Mouse (Mus musculus): ENCODE measurements around the gene Rps8. TPM values are rescaled to one million over a fixed set of nuclear protein-coding genes. Genes with fewer than 3 reads are reported as not detected.
A peak's percentile ranks its signal among the peaks of the same experiment; 100 is the strongest.

Rps8 gene
- polyA plus RNA-seq, 1 experiment from 2014 or later = 1,111 TPM

DNA sequence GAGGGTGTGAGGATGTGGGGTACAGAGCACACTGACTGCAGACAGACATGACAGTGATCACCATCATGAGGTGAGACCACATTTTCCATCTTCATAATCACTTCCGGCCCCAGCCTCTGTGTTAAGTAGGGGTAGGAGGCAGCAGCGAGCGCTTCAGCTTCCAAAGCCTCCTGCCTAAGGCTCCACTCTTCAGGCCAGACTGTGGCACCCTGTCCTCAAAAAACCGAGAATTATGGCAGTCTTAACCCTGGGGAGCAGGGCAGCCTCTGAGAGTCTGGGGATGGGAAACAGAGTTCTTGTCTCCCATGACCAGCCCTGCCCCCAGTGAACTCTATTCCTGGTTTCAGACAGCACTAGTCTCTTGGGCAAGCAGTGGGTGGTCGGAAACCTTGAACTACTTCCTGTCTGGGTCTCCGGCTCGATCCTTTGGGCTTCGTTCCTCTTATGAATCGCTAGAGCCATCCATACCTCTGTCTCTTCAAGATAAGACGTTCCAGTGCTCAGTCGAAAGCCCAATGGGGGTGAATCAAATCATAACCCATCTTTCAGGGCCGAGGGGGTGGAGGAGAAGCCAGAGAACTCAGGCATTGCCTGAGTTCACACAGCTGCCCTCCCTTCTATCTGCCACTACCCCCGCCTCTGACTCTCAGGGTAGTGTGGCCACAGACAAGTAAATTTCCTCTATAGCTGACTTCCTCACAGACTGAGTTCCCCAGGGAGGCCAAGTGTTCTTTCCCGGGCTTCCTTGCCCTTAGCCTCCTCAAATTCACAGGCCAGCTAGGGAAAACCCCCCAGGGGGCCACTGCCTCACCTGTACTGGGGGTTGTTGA is 31.3 kb downstream of the Rps8 start:
- DNase-seq (ENCODE audit: low spot score) (no peak), ATAC-seq (ENCODE audit: insufficient number of reproducible peaks, low FRiP score, low TSS enrichment, low read depth) (no peak)
- peaks cover 10% of the 10 kb centered on the region for H3K4me1 ChIP-seq (ENCODE audit: control insufficient read depth, insufficient read depth, low read length)
- 69% methylated on average over 14 of the region's 14 CpGs for WGBS
- H3K9ac ChIP-seq (ENCODE audit: low read length) = peak overlapping the region; percentile 52; the same call in 1 of the 2 replicates
- H3K36me3 ChIP-seq (ENCODE audit: control insufficient read depth, insufficient read depth, low read length) = no peaks in the 10 kb centered on the region
- H3K27me3 ChIP-seq (ENCODE audit: control insufficient read depth, insufficient read depth, low read length) = no peaks in the 10 kb centered on the region
- no peak overlapping the region for H3K4me3 ChIP-seq (ENCODE audit: low read depth, low read length)
- no peak overlapping the region for H3K4me2 ChIP-seq (ENCODE audit: low read depth, severe bottlenecking)
- peak overlapping the region; percentile 23; the same call in 1 of the 2 replicates for H3K27ac ChIP-seq (replicated peaks; ENCODE audit: low read depth, low read length)
- no peaks in the 10 kb centered on the region for H3K9me3 ChIP-seq (ENCODE audit: control insufficient read depth, low read length)

DNA sequence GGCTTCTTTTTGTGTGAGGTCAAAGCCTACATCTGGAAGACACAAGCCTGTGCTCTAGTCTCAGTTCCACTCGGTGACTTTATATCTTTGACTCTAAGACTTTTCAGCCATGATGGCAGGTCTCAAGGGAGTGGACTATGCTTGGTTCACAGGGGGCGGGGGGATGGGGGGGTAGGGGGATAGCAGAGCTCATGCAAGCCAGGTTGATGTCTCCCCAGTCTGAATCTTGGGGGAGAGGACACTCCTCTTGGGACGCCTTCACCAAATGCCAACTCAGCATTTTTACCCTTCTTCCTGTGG is 31.9 kb downstream of the Rps8 start:
- H3K4me2 ChIP-seq (ENCODE audit: low read depth, severe bottlenecking) = no peak overlapping the region
- no peaks in the 10 kb centered on the region for H3K36me3 ChIP-seq (ENCODE audit: control insufficient read depth, insufficient read depth, low read length)
- ATAC-seq (ENCODE audit: insufficient number of reproducible peaks, low FRiP score, low TSS enrichment, low read depth) = no peak
- H3K27ac ChIP-seq (replicated peaks; ENCODE audit: low read depth, low read length) = no peak overlapping the region
- H3K27me3 ChIP-seq (ENCODE audit: control insufficient read depth, insufficient read depth, low read length) = no peaks in the 10 kb centered on the region
- no peak overlapping the region for H3K9ac ChIP-seq (ENCODE audit: low read length)
- 79% methylated on average over 3 of the region's 3 CpGs for WGBS
- no peak for DNase-seq (ENCODE audit: low spot score)
- peaks cover 10% of the 10 kb centered on the region for H3K4me1 ChIP-seq (ENCODE audit: control insufficient read depth, insufficient read depth, low read length)
- H3K4me3 ChIP-seq (ENCODE audit: low read depth, low read length) = no peak overlapping the region
- no peaks in the 10 kb centered on the region for H3K9me3 ChIP-seq (ENCODE audit: control insufficient read depth, low read length)

DNA sequence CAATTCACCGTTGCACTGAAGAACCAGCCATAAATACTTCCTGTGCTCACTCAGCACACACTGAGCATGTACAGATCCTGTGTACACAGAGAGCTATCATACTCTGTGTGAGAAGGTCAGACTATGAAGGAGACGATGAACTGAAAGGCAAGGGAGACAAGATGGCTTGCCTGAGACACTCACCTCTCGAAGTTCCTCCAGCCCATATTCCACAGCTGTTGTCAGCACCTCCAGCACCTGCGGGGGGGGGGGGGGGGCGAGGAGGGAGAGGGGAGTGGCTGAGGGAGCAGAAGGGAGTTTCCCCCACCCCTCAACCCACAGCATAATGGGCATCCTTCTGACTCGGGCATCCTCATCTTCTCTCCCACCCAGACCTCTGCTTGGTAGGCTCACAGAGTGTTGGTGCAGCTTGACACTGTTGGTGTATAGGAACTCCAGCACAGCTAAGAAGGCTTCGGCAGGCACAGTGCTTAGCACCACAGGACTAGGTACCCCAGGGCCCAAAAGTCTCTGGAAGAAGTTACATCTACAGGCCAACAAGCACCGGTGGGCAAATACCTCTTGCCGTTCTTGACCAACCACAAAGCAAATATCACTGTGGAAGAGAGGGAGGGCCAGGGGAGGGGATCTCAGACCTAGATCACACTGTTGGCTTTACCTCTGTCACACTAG is 32.4 kb downstream of the Rps8 start:
- H3K36me3 ChIP-seq (ENCODE audit: control insufficient read depth, insufficient read depth, low read length) = no peaks in the 10 kb centered on the region
- ATAC-seq (ENCODE audit: insufficient number of reproducible peaks, low FRiP score, low TSS enrichment, low read depth) = no peak
- no peak overlapping the region for H3K4me3 ChIP-seq (ENCODE audit: low read depth, low read length)
- no peaks in the 10 kb centered on the region for H3K27me3 ChIP-seq (ENCODE audit: control insufficient read depth, insufficient read depth, low read length)
- no peaks in the 10 kb centered on the region for H3K9me3 ChIP-seq (ENCODE audit: control insufficient read depth, low read length)
- no peak overlapping the region for H3K27ac ChIP-seq (replicated peaks; ENCODE audit: low read depth, low read length)
- no peak for DNase-seq (ENCODE audit: low spot score)
- H3K9ac ChIP-seq (ENCODE audit: low read length) = no peak overlapping the region
- H3K4me1 ChIP-seq (ENCODE audit: control insufficient read depth, insufficient read depth, low read length) = peaks cover 10% of the 10 kb centered on the region
- WGBS = 89% methylated on average over 7 of the region's 9 CpGs
- no peak overlapping the region for H3K4me2 ChIP-seq (ENCODE audit: low read depth, severe bottlenecking)

DNA sequence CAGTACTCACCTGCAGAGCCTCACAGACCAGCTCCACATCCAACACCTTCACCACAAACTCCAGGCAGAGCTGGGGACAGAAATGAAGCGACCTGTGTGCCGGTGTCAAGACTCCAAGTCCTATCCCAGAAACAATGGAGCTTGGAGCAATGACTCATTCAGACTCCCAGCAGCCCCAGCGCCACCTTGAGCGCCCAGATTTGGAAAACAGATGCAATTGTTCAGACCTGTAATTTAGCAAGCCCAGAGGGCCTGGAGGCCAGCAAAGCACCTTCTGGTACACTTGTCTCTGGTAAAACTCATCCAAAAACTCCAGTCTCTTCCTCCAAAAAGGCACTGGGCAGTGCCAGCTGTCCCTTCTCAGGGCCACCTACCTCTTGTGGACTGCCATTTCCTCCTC is 33.8 kb downstream of the Rps8 start:
- DNase-seq (ENCODE audit: low spot score) (no peak), ATAC-seq (ENCODE audit: insufficient number of reproducible peaks, low FRiP score, low TSS enrichment, low read depth) (no peak)
- Histone ChIP-seq H3K36me3 (ENCODE audit: control insufficient read depth, insufficient read depth, low read length) (no peaks in the 10 kb centered on the region), H3K4me3 (ENCODE audit: low read depth, low read length) (no peak overlapping the region), H3K27ac (replicated peaks; ENCODE audit: low read depth, low read length) (no peak overlapping the region), H3K4me2 (ENCODE audit: low read depth, severe bottlenecking) (no peak overlapping the region), H3K27me3 (ENCODE audit: control insufficient read depth, insufficient read depth, low read length) (no peaks in the 10 kb centered on the region), H3K9me3 (ENCODE audit: control insufficient read depth, low read length) (no peaks in the 10 kb centered on the region), H3K9ac (ENCODE audit: low read length) (no peak overlapping the region), H3K4me1 (ENCODE audit: control insufficient read depth, insufficient read depth, low read length) (peaks cover 10% of the 10 kb centered on the region)
- WGBS = 82% methylated on average over 4 of the region's 4 CpGs

DNA sequence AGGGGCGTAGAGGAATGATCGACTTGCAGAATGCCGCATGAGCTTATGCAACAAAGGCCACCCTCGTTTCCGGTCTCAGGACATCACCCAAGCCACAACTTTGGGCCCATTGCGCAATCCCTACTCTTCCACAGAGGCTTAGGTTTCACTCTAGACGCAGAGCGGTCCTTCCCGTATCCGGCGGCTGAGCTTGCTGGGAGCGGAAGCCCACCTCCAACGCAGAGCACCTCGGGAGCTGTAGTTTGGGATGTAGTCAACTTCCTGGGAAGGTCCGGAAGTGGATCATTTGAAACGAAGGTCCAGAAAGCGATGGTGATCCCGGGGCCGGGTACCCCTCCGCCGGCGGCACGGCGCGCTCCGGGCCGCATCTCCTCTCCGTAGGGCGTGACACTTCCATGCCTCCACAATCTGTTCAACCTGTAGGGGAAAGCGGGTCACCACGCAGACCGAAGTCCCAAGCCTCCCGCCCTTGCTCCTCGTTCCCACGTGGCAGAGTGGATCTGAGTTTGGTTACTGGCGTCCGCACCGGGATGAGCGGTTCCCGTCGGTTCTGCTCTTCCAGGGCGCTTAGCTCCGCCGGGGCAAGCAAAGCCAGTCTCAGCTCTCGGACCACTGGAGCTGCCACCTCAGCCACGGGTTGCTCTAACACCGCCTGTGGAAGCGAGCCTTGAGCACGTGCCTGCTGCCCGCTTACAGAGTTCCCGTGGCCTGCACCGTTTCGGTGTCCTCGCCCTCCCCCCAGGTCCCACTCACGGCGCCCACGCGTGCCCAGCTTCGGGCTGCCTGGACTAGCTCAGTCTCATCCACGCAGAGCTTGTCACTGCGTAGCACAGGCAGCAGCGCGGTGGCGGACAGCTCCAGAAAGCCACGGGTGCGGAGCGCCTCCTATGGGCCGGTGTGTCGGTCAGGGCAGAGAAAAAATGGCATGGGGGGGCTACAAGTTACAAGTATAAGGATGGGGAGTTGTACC is 35.3 kb downstream of the Rps8 start:
- H3K27ac ChIP-seq (replicated peaks; ENCODE audit: low read depth, low read length) = peak overlapping the region; percentile 81
- H3K9me3 ChIP-seq (ENCODE audit: control insufficient read depth, low read length) = no peaks in the 10 kb centered on the region
- under 1% methylated on average over 69 of the region's 69 CpGs for WGBS
- peak overlapping the region; percentile 100 for H3K4me2 ChIP-seq (ENCODE audit: low read depth, severe bottlenecking)
- H3K4me3 ChIP-seq (ENCODE audit: low read depth, low read length) = peak overlapping the region; percentile 63
- H3K36me3 ChIP-seq (ENCODE audit: control insufficient read depth, insufficient read depth, low read length) = no peaks in the 10 kb centered on the region
- DNase-seq (ENCODE audit: low spot score) (peak; percentile 93), ATAC-seq (ENCODE audit: insufficient number of reproducible peaks, low FRiP score, low TSS enrichment, low read depth) (peak; percentile 85)
- H3K4me1 ChIP-seq (ENCODE audit: control insufficient read depth, insufficient read depth, low read length) = peaks cover 10% of the 10 kb centered on the region
- peak overlapping the region; percentile 68 for H3K9ac ChIP-seq (ENCODE audit: low read length)
- no peaks in the 10 kb centered on the region for H3K27me3 ChIP-seq (ENCODE audit: control insufficient read depth, insufficient read depth, low read length)

DNA sequence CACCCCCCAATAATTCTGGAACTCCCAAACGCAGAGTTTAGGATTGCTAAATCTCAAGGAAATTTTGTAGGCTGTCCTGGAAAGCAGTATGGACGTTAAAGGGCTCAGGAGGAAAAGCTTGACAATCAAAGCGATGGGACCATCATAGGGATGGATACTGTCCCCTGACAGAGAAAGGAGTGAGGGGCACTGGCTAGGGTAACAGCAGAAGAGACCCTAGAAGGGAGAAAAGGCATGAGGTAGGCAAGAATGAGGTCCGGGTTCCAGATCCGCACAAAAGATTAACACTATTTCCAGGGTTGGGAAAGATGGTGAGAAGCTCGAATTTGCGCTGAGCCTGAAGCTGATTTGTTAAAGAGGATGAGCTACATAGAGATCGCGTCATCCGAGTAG is 36.0 kb downstream of the Rps8 start:
- H3K27ac ChIP-seq (replicated peaks; ENCODE audit: low read depth, low read length) = peak overlapping the region; percentile 81
- ATAC-seq (ENCODE audit: insufficient number of reproducible peaks, low FRiP score, low TSS enrichment, low read depth) = no peak
- H3K9me3 ChIP-seq (ENCODE audit: control insufficient read depth, low read length) = no peaks in the 10 kb centered on the region
- H3K4me3 ChIP-seq (ENCODE audit: low read depth, low read length) = peak overlapping the region; percentile 63
- peak overlapping the region; percentile 65 for H3K9ac ChIP-seq (ENCODE audit: low read length)
- H3K36me3 ChIP-seq (ENCODE audit: control insufficient read depth, insufficient read depth, low read length) = no peaks in the 10 kb centered on the region
- H3K4me2 ChIP-seq (ENCODE audit: low read depth, severe bottlenecking) = peak overlapping the region; percentile 100
- 7% methylated on average over 10 of the region's 10 CpGs for WGBS
- peaks cover 5% of the 10 kb centered on the region for H3K4me1 ChIP-seq (ENCODE audit: control insufficient read depth, insufficient read depth, low read length)
- H3K27me3 ChIP-seq (ENCODE audit: control insufficient read depth, insufficient read depth, low read length) = no peaks in the 10 kb centered on the region
- DNase-seq (ENCODE audit: low spot score) = peak; percentile 44

DNA sequence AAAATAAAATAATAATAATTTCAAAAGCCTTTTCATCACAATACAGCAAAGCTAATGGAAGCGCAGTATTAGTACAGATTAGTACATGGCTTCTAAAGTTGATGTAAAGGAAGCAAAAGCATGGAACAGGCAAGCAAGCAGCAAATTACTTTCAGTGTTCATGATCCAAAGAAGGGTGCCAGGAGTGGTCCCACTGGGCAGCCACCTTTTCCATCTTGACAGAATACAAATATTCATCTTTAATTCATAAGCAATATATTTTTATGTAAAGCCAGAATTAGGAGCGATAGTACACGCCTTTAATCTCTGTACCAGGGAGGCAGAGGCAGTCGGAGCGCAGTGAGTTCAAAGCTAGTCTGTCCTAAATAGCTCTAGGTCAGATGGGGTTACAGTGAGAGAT is 36.4 kb downstream of the Rps8 start:
- Histone ChIP-seq H3K4me1 (ENCODE audit: control insufficient read depth, insufficient read depth, low read length) (0 out of 2 replicates have a peak, but pooled peaks cover 3% of the 10 kb centered on the region), H3K4me3 (ENCODE audit: low read depth, low read length) (peak overlapping the region; percentile 63), H3K27me3 (ENCODE audit: control insufficient read depth, insufficient read depth, low read length) (no peaks in the 10 kb centered on the region), H3K27ac (replicated peaks; ENCODE audit: low read depth, low read length) (no peak overlapping the region), H3K9ac (ENCODE audit: low read length) (peak overlapping the region; percentile 65), H3K36me3 (ENCODE audit: control insufficient read depth, insufficient read depth, low read length) (no peaks in the 10 kb centered on the region), H3K9me3 (ENCODE audit: control insufficient read depth, low read length) (no peaks in the 10 kb centered on the region), H3K4me2 (ENCODE audit: low read depth, severe bottlenecking) (peak overlapping the region; percentile 100)
- 82% methylated on average over 5 of the region's 5 CpGs for WGBS
- ATAC-seq (ENCODE audit: insufficient number of reproducible peaks, low FRiP score, low TSS enrichment, low read depth) = no peak
- DNase-seq (ENCODE audit: low spot score) = no peak

DNA sequence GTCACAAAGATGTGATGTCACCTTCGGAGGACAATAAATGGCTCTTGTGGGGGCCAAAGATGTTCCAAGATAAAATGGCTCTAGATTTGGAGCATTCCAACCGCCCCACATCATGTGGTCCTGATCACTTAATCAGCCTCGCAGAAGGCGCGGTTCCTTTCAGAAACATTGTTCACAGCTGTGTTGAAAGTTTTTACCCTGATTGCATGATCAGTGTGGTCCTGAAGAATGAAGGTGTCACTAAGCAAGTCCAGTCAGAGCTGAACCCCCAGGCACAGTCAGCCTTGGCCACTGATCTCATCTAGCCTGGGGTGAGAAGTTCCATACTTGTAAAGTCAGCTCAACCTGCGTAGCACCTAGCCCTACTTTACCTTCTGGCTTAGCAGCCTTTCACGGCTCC is 38.1 kb downstream of the Rps8 start:
- Histone ChIP-seq H3K9me3 (ENCODE audit: control insufficient read depth, low read length) (no peaks in the 10 kb centered on the region), H3K27me3 (ENCODE audit: control insufficient read depth, insufficient read depth, low read length) (no peaks in the 10 kb centered on the region), H3K4me1 (ENCODE audit: control insufficient read depth, insufficient read depth, low read length) (0 out of 2 replicates have a peak, but pooled peaks cover 3% of the 10 kb centered on the region), H3K9ac (ENCODE audit: low read length) (no peak overlapping the region), H3K4me2 (ENCODE audit: low read depth, severe bottlenecking) (no peak overlapping the region), H3K27ac (replicated peaks; ENCODE audit: low read depth, low read length) (no peak overlapping the region), H3K36me3 (ENCODE audit: control insufficient read depth, insufficient read depth, low read length) (no peaks in the 10 kb centered on the region), H3K4me3 (ENCODE audit: low read depth, low read length) (no peak overlapping the region)
- 95% methylated on average over 7 of the region's 7 CpGs for WGBS
- no peak for DNase-seq (ENCODE audit: low spot score)
- ATAC-seq (ENCODE audit: insufficient number of reproducible peaks, low FRiP score, low TSS enrichment, low read depth) = no peak
